Mouse (Mus musculus): ENCODE results near the gene Atp6ap1l. TPM values are rescaled to one million over a fixed set of nuclear protein-coding genes. Genes with fewer than 3 reads are reported as not detected.
"Not testable (repeated sequence)": the region's sequence is repeated elsewhere in the genome, so short reads cannot be mapped to it uniquely, and the experiment has no call there.

Gene Atp6ap1l
- 10 to 100 TPM; 26.7 to 31.0 TPM for total RNA-seq (2021)

DNA sequence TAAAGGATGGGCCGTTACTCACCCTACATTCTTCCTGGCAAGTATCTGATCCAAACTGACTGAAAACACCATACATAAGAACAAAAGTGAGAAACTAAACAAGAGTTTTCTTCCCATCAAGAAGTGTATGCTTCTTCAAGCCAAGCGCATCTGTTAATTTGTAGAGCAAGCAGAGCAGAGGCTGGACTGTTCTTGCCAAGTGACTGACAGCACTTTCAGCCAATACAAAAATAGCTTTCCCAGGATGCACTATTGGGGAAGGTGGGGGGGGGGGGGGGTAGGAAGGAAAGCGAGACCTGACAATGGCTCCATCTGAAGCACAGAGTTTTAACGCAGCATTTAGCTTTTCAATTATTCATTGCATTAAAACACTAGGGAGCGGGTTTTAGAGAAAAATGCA is at the start of gene Atp6ap1l:
Gene Atp6ap1l (minus strand): TSS at position 180 of the 400 bp plus-strand sequence.
- intact Hi-C loops (cut with DNase I), result no loop called here
- no peak for DNase-seq (ENCODE audit: low spot score in 2 of 2)

DNA sequence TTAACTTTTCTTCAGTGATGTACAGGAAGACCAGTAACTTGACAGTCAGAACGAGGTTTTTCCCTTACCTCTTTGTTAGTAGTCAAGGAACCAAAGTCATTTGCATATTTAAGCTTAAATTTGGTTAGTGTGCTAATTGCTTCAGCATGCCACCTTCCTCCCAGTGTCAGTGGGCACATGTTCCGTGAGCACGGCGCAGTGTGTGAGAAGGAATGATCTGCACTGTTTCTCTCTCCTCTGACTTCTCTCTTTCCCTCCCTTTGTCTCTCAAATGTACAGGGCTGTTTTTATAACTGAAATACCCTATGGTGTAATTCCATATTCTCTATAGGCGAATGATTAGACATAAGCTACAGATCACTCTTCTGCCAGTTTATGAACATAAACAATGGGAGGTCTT is 34.4 kb upstream of the Atp6ap1l start:
- DNase-seq (ENCODE audit: low spot score in 2 of 2), result no peak
- intact Hi-C loops (cut with DNase I), result no loop called here

DNA sequence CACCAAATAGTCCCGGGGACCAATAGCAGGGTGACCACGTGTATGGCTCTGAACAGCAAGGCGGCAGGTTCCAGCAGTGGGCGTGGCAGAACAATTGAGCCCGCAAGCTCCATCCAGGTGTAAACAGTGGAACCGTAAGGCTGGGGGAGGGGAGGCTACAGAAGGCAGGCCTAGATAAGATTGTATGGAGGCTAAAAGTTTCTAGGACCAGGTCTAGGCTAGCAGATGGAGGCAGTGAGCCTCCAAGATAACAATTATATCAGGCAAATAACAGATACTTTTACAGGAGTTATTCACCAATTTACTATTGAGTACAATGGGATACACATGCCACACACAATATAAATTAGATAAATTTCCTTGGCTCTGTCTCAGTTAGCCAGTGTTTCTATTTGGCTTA is 34.0 kb upstream of the Atp6ap1l start:
- DNase-seq (ENCODE audit: low spot score in 2 of 2), result no peak
- intact Hi-C loops (cut with DNase I), result no loop called here

DNA sequence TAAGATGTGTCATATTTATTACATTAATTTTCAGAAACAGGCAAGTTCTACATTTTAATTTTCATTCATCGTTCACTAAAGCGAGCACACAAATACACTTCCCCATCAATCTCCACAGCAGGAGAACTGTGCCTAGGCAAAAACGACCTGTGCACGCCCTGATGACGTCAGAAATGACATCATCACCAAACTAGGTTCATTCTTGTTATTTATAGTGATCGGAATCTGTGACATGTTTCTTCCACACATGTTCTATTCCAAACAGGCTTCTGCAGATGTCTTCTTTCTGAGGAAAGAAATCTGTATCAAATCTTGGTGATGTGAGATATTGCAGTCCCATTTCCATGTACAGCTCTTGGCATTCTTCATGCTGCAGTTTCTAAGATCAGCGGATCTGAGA is 30.7 kb upstream of the Atp6ap1l start:
- DNase-seq (ENCODE audit: low spot score in 2 of 2), result no peak
- intact Hi-C loops (cut with DNase I), result no loop called here

DNA sequence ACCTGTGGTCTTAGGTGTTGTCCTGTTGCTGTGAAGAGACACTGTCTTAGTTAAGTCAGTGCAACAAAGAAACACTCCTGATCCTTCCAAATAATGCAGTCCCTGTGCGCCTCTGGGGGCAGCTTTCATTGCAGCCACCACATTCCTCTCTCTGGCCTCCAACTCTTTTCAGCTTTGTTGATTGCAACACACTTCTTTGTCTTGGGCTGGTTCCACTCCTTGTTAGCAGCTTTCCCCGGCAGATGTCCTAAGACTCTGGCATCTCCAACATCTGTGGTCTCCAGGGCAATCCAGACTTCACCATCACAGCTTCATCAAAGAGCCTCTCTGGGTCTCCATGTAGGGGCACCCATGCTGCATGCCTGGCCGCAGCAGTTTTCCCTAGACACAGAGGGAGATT is 28.1 kb upstream of the Atp6ap1l start:
- intact Hi-C loops (cut with DNase I), result no loop called here
- no peak for DNase-seq (ENCODE audit: low spot score in 2 of 2)

DNA sequence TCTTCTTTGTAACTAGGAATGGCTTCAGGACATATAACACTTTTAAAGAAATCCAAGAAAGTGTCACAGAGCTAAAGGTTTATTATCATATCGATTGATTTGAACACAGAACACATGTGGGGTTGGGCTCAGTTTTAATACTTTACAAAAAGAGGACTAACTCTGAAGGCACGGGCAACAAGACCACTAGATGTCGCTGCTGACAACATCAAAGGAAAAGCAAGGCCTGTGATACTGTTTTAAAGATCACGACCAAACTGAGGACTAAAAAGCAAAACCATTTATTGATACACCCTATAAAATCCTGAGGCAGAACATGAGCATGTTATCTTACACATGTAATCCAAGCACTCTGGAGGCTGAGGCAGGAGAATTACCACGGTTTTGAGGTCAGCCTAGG is 24.7 kb upstream of the Atp6ap1l start:
- peak; percentile 61 to 77 for DNase-seq (ENCODE audit: low spot score in 2 of 2)
- intact Hi-C loops (cut with DNase I), result loop anchor here (5.0 kb wide), 1 partner anchor 707 kb away; no protein-coding TSS in a partner anchor

DNA sequence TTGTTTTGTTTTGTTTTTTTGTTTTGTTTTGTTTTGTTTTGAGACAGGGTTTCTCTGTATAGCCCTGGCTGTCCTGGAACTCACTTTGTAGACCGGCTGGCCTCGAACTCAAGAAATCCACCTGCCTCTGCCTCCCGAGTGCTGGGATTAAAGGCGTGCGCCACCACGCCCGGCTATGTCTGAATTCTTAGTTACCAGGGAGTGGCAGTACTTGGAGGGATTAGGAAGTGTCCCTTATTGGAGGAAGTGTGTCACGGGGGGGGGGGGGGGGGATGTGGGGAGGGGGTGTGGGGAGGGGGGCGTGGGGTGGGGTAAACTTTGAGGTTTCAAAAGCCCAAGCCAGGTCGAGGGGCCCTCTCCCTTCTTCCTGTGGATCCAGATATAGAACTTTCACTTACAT is 23.1 kb upstream of the Atp6ap1l start:
- DNase-seq (ENCODE audit: low spot score in 2 of 2), result not testable (repeated sequence)
- intact Hi-C loops (cut with DNase I), result loop anchor here (5.0 kb wide), 1 partner anchor 709 kb away; no protein-coding TSS in a partner anchor

DNA sequence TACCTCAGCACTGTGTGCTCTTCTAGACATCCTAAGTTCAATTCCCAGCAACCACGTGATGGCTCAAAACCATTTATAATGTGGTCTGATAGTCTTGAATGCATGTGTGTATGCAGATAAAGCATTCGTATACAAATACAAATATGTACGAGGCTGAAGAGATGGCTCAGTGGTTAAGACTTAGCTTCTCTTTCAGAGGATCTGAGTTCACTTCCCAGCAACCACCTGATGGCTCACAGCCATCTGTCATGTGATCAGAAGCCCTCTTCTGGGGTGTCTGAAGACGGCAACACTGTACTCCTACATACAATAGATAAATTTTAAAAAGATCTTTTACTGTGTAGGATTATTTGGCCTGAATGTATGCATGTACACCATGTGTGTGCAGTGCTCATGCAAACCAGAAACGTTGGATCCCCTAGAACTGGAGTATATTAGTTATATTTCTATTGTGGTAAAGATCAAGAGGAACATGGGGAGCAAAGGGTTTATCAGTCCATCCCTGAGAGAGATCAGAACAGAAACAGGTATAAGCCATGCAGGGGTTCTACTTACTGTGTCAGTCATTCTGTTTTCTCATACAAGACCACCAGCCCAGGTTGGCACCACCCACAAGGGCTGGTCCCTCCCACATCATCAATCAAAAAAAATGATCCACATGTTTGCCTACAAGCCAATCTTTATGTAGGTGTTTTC is 21.9 kb upstream of the Atp6ap1l start:
- no peak for DNase-seq (ENCODE audit: low spot score in 2 of 2)
- intact Hi-C loops (cut with DNase I), result loop anchor here (5.0 kb wide), 1 partner anchor 710 kb away; no protein-coding TSS in a partner anchor

DNA sequence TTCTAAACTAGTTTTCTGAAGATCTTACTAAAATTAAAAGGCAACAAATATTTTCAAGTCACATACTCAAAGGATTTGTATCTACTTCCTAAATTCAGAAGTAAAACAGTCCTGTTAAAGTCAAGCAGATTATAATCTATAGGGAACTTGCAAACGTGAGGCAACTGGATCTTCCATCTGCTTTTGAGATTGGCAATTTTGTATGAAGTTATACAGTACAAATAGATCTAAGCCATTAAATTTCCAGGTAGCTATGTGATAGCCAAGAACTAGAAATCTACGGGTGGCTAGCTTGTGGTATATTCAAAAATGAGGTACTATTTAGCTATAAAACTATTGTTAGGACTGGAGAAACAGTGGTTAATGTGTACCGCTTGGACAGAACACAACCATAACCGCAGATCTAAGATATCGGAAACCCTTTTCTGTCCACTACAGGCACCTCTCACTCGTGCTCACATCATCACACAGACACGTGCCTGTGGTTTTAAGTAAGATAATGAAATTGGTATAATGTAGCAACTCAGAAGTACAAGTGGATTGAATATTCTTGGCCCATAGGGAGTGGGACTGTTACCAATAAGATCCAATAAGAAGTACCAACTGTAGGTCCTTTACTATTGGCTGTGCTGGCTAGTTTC is 21.1 kb upstream of the Atp6ap1l start:
- intact Hi-C loops (cut with DNase I), result loop anchor here (5.0 kb wide), 1 partner anchor 711 kb away; no protein-coding TSS in a partner anchor

DNA sequence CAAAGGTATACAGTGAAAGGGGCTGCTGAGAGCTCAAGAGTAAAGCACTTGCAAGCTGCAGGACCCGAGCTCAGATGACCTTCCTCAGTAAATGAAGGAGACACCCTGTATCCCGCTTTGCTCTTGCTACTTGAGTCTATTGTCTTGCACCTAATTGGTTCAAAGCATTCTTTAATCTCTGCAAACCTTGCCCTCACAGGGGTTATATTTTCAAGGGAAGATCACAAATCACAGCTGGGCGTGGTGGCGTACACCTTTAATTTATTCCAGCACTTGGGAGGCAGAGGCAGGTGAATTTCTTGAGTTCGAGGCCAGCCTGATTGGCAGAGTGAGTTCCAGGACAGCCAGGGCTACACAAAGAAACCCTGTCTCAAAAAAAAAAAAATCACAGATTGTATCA is 20.0 kb upstream of the Atp6ap1l start:
- intact Hi-C loops (cut with DNase I), result loop anchor here (5.0 kb wide), 1 partner anchor 712 kb away; no protein-coding TSS in a partner anchor
- DNase-seq (ENCODE audit: low spot score in 2 of 2), result no peak

More for the DNA sequence above, 21.1 kb upstream of the Atp6ap1l start:
- no peak for DNase-seq (ENCODE audit: low spot score in 2 of 2)

DNA sequence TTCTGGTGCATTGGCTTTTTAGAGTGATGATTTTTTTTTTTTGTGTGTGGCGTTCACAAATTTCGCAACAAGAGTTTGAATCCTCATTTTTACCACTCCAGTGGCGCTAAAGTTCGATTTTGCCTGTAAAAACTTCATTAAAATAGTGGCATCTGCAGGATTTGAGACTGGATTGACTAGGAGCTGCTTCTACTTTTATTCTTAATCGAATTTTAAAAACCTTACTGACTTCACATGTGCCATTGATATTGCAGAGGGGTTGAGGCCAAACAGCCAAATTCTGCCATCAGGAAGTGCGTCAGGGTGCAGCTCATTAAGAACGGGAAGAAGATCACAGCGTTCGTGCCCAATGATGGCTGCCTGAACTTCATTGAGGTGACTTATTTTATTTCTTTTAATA is 18.9 kb upstream of the Atp6ap1l start:
- intact Hi-C loops (cut with DNase I), result no loop called here
- no peak for DNase-seq (ENCODE audit: low spot score in 2 of 2)

DNA sequence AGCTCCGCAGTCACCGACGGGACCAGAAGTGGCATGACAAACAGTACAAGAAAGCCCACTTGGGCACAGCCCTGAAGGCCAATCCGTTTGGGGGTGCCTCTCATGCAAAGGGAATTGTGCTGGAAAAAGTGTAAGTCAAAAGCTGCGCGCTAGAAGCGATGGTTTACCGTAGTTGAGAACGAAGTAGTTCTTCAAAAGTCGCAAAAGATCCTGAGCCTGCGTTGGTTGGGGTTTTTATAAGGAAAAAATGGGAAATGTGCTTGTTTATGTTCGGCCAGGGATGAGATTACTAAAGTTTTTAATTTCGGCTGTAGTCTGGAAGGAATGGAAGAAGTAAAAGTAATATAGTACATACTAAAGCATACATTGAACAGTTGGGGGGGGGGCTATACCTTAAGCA is 18.5 kb upstream of the Atp6ap1l start:
- intact Hi-C loops (cut with DNase I), result not testable (repeated sequence)

DNA sequence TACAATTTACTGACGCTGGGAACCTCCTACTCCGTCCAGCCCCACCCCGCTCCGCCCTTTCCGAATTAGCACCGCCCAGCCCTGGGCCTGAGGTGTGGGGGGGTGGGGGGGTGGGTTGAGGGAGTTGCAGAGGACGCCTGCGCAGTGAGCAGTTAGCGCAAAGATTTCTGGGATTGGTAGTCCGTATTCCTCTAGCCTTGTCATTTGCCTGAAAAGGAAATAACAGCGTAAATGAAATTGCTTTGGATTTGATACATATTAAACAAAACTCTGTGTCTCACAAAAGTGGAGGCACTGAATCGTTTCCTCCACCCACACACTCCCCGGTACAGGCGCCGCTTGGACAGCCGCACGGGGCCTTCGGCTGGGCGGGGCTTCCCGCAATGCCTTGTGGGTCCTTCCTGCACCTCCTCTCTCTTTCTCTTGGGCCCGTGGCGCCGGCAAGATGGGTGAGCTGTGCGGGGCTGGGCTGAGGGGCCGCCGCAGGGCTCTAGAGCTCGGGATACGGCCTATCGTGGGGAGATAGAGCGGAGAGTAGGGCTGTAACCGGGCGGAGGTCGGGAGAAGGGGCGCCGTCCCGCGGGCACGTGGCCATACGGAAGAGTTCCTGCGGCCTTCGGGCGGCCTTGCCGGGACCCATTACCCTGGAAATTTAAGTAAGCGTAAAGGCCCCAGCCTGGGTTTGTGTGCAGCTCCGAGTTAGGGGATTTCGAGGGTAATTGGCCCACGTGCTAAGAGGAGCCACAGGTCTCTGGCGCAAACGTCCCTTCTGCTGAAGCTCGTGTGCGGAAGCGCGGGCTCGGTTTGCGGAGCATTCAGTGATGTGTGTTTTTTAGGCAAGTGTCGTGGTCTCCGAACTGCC is 17.8 kb upstream of the Atp6ap1l start, which contains the start of gene Rps23:
Gene Rps23 (plus strand): TSS at position 208 of the 862 bp plus-strand sequence.
- peak; percentile 88 to 89 for DNase-seq (ENCODE audit: low spot score in 2 of 2)
- intact Hi-C loops (cut with DNase I), result no loop called here

More for the DNA sequence above, 18.5 kb upstream of the Atp6ap1l start:
- not testable (repeated sequence) for DNase-seq (ENCODE audit: low spot score in 2 of 2)

DNA sequence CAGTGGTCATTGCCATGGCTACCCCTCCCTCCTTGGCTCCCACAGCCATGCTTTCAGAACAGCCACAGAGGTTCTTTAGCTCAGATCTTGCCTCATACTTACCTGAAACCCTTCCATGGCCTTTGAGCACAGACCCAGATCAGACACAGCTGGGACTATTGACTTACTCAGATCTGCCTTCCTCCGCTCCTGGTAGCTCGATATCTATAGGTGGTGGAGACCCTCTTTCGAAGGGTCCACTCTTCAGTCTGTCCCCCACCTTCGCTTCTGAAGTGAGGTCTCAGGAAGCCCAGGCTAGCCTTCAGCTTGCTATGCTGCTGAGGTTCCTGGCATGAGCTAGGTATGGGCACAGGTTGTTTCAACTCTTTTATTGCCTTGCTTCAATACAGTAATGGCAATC is 9.6 kb upstream of the Atp6ap1l start:
- DNase-seq (ENCODE audit: low spot score in 2 of 2), result no peak
- intact Hi-C loops (cut with DNase I), result no loop called here

DNA sequence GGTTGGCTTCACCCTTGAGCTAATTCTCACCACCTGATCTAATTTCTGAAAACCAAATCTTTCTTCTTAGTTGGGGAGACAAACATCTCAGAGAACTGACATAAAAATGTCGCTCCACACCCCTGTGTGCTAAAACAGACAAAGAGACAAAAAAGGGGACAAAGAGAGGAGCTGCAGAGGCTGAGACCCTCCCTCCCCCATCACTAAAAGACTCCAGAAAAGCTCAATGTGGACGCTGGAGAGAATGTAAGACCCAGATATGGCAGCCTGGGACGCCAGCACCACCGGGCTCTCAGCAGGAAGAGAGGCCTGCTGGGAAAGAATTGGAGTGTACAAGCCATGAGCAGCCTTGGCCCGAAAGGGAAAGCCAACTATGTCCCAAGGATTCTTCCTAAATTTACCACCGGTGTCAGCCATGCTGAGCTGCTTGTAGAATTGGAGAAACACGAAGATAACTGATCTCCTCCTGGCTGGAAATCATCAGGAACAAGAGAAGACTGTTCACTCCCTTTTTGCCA is 8.6 kb upstream of the Atp6ap1l start:
- DNase-seq (ENCODE audit: low spot score in 2 of 2), result peak in 1 of 2 experiments; percentile 25
- intact Hi-C loops (cut with DNase I), result no loop called here

DNA sequence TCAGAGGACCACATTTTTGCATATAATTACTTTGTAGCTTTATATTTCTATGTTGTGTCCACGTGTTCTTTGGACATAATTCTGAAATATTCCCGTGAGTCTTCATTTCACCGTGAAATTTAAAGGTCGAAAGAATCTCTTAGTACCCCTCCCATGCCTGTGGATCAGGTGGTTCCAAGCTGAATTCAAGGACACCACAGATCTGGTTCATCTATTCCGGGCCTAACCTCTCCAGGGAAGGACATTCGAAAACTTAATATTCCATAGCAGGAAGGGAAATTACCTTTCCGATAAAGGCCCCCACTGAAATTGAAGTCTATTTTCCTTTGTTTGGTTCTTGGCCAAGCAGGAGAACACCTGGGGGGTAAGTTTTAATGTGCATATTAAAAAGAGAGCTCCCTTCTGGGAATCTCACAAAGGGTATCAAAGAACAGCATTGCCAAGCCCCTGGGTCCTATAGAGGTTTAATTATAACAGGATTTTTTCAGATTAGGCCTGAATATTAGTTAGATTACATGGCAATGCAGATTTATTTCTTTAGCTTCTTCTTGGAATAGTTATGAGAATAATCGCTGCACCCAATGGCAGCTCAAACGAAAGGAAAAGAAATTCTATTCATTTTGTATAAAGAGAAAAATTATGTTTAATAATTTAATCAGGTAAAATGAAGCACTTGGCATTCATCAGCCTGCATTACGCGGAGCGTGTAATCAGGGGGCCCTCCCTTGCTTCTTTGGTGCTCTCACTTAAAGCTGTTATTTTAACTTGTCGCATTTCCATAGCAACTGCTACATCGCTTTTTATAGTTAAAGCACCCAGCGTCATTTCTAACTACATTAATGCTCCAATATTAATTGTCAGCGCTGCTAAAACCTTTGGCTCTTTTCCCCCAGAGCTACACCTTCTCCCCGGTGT is 7.9 kb upstream of the Atp6ap1l start:
- peak; percentile 21 to 23 for DNase-seq (ENCODE audit: low spot score in 2 of 2)

DNA sequence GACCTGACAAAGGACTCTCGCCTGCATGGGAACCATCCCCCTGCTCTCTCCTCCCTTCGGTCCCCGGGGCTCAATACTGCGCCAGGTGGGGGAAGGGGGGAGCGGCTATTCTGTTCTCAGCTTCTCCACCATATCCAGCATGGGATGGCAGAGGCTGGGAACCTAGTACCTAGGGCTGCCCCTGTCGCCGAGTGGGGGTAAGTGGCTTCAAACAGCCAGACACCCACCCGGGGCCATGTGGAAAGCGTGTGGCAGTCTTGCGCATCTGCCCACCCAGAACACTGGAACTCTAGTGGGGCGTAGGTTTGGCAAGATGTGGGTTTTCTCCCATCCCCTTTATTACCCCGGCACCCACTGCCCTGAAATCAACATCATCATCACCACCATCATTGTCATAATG is 2.2 kb upstream of the Atp6ap1l start:
- intact Hi-C loops (cut with DNase I), result no loop called here
- DNase-seq (ENCODE audit: low spot score in 2 of 2), result no peak

More for the DNA sequence above, 7.9 kb upstream of the Atp6ap1l start:
- intact Hi-C loops (cut with DNase I), result no loop called here

DNA sequence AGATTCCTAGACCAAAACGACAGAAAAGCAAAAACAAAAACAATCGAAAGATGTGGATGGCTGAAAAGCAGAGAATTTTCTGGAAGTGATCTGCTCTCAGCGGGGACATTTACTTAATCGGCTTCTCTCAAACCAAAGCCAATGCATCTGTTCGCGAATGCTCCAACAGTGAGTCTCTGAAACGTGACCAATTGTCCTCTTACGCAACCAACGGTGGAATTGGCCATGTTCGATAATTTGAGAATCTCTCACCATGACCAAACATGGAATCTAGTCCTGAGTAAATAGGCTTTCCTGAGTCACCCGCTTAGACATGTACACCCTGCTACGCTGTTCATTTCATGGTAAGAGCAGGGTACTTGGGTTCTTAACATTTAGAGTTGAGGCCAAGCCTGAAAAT is 8.3 kb downstream of the Atp6ap1l start:
- intact Hi-C loops (cut with DNase I), result no loop called here
- no peak for DNase-seq (ENCODE audit: low spot score in 2 of 2)

DNA sequence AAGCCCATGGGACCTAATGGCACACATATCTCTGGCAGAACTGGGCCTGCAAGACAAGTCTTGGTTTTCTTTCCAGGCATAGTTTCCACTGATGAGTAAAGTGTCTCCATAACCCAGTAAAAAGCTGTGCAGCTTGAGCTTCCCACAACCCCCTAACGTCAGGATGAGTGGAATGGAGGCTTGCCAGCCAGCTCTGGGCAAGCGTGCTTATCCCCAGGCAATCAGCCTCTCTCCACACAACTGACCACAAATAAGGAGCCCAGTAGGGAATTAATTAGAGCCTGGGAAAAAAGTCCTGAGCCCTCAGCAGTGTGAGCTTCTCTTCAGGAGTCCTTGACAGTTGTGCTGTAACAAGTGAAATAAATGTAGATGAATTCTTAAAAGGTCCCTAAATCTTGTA is 9.1 kb downstream of the Atp6ap1l start:
- DNase-seq (ENCODE audit: low spot score in 2 of 2), result peak; percentile 27 to 47
- intact Hi-C loops (cut with DNase I), result no loop called here

All from left cerebral cortex, postnatal 36 days (tissue).